Mouse (Mus musculus): ENCODE measurements around the gene Tas2r123. TPM values are rescaled to one million over a fixed set of nuclear protein-coding genes. Genes with fewer than 3 reads are reported as not detected.

The Tas2r123 gene
- not detected for polyA plus RNA-seq (2014; fragmentation: Illumina TruSeq; extraction: RNeasy Lipid Tissue Mini Kit (QIAGEN cat#74804); ENCODE audit: low read depth, low replicate concordance)

GRCm38 (mm10) chr6:132846842-132847241 is at the start of gene Tas2r123:
Tas2r123 (plus strand) TSS chr6:132847142.

GRCm38 (mm10) chr6:132802518-132802917 is 44.4 kb upstream of the Tas2r123 start, which contains the start of gene Tas2r117:
Tas2r117 (plus strand) TSS chr6:132802818.

GRCm38 (mm10) chr6:132855138-132855537 is 8.2 kb downstream of the Tas2r123 start, which contains the start of gene Tas2r116:
Tas2r116 (plus strand) TSS chr6:132855438.

GRCm38 (mm10) chr6:132867708-132868107 is 20.8 kb downstream of the Tas2r123 start, which contains the start of gene Tas2r110:
Tas2r110 (plus strand) TSS chr6:132868008.

GRCm38 (mm10) chr6:132892711-132893110 is 45.8 kb downstream of the Tas2r123 start, which contains the start of gene Tas2r113:
Tas2r113 (plus strand) TSS chr6:132893011.

Other genes starting within 250 kb of the Tas2r123 start
- not detected for gene A630073D07Rik, start 195.6 kb upstream of the Tas2r123 start, polyA plus RNA-seq (2014; fragmentation: Illumina TruSeq; extraction: RNeasy Lipid Tissue Mini Kit (QIAGEN cat#74804); ENCODE audit: low read depth, low replicate concordance)
- gene Tas2r120, start 190.2 kb upstream of the Tas2r123 start, polyA plus RNA-seq (2014; fragmentation: Illumina TruSeq; extraction: RNeasy Lipid Tissue Mini Kit (QIAGEN cat#74804); ENCODE audit: low read depth, low replicate concordance), result not detected
- gene Tas2r121, start 146.1 kb upstream of the Tas2r123 start, polyA plus RNA-seq (2014; fragmentation: Illumina TruSeq; extraction: RNeasy Lipid Tissue Mini Kit (QIAGEN cat#74804); ENCODE audit: low read depth, low replicate concordance), result not detected
- gene Tas2r122, start 135.2 kb upstream of the Tas2r123 start, polyA plus RNA-seq (2014; fragmentation: Illumina TruSeq; extraction: RNeasy Lipid Tissue Mini Kit (QIAGEN cat#74804); ENCODE audit: low read depth, low replicate concordance), result not detected
- gene Tas2r115, start 109.1 kb upstream of the Tas2r123 start, polyA plus RNA-seq (2014; fragmentation: Illumina TruSeq; extraction: RNeasy Lipid Tissue Mini Kit (QIAGEN cat#74804); ENCODE audit: low read depth, low replicate concordance), result not detected
- gene Tas2r124, start 92.4 kb upstream of the Tas2r123 start, polyA plus RNA-seq (2014; fragmentation: Illumina TruSeq; extraction: RNeasy Lipid Tissue Mini Kit (QIAGEN cat#74804); ENCODE audit: low read depth, low replicate concordance), result not detected
- gene Tas2r102, start 85.0 kb upstream of the Tas2r123 start, polyA plus RNA-seq (2014; fragmentation: Illumina TruSeq; extraction: RNeasy Lipid Tissue Mini Kit (QIAGEN cat#74804); ENCODE audit: low read depth, low replicate concordance), result not detected
- gene Tas2r136, start 69.0 kb upstream of the Tas2r123 start, polyA plus RNA-seq (2014; fragmentation: Illumina TruSeq; extraction: RNeasy Lipid Tissue Mini Kit (QIAGEN cat#74804); ENCODE audit: low read depth, low replicate concordance), result not detected
- gene Tas2r117, start 44.3 kb upstream of the Tas2r123 start, polyA plus RNA-seq (2014; fragmentation: Illumina TruSeq; extraction: RNeasy Lipid Tissue Mini Kit (QIAGEN cat#74804); ENCODE audit: low read depth, low replicate concordance), result not detected
- not detected for gene Tas2r116, start 8.3 kb downstream of the Tas2r123 start, polyA plus RNA-seq (2014; fragmentation: Illumina TruSeq; extraction: RNeasy Lipid Tissue Mini Kit (QIAGEN cat#74804); ENCODE audit: low read depth, low replicate concordance)
- not detected for gene Tas2r110, start 20.9 kb downstream of the Tas2r123 start, polyA plus RNA-seq (2014; fragmentation: Illumina TruSeq; extraction: RNeasy Lipid Tissue Mini Kit (QIAGEN cat#74804); ENCODE audit: low read depth, low replicate concordance)
- gene Tas2r113, start 45.9 kb downstream of the Tas2r123 start, polyA plus RNA-seq (2014; fragmentation: Illumina TruSeq; extraction: RNeasy Lipid Tissue Mini Kit (QIAGEN cat#74804); ENCODE audit: low read depth, low replicate concordance), result not detected
- not detected for gene Tas2r125, start 62.5 kb downstream of the Tas2r123 start, polyA plus RNA-seq (2014; fragmentation: Illumina TruSeq; extraction: RNeasy Lipid Tissue Mini Kit (QIAGEN cat#74804); ENCODE audit: low read depth, low replicate concordance)
- gene Tas2r129, start 104.0 kb downstream of the Tas2r123 start, polyA plus RNA-seq (2014; fragmentation: Illumina TruSeq; extraction: RNeasy Lipid Tissue Mini Kit (QIAGEN cat#74804); ENCODE audit: low read depth, low replicate concordance), result not detected
- gene Tas2r131, start 110.8 kb downstream of the Tas2r123 start, polyA plus RNA-seq (2014; fragmentation: Illumina TruSeq; extraction: RNeasy Lipid Tissue Mini Kit (QIAGEN cat#74804); ENCODE audit: low read depth, low replicate concordance), result not detected
- not detected for gene Tas2r109, start 133.8 kb downstream of the Tas2r123 start, polyA plus RNA-seq (2014; fragmentation: Illumina TruSeq; extraction: RNeasy Lipid Tissue Mini Kit (QIAGEN cat#74804); ENCODE audit: low read depth, low replicate concordance)
- not detected for gene Tas2r103, start 190.0 kb downstream of the Tas2r123 start, polyA plus RNA-seq (2014; fragmentation: Illumina TruSeq; extraction: RNeasy Lipid Tissue Mini Kit (QIAGEN cat#74804); ENCODE audit: low read depth, low replicate concordance)
- gene Tas2r140, start 208.7 kb downstream of the Tas2r123 start, polyA plus RNA-seq (2014; fragmentation: Illumina TruSeq; extraction: RNeasy Lipid Tissue Mini Kit (QIAGEN cat#74804); ENCODE audit: low read depth, low replicate concordance), result not detected